Mouse (Mus musculus): ENCODE measurements around the gene Slc18a2. TPM values are rescaled to one million over a fixed set of nuclear protein-coding genes. Genes with fewer than 3 reads are reported as not detected.

The Slc18a2 gene
- 1.5 and 1.9 TPM in 2 replicates for polyA plus RNA-seq (2015; fragmentation: Nextera tagmentation; extraction: Ambion mirVana)

DNA sequence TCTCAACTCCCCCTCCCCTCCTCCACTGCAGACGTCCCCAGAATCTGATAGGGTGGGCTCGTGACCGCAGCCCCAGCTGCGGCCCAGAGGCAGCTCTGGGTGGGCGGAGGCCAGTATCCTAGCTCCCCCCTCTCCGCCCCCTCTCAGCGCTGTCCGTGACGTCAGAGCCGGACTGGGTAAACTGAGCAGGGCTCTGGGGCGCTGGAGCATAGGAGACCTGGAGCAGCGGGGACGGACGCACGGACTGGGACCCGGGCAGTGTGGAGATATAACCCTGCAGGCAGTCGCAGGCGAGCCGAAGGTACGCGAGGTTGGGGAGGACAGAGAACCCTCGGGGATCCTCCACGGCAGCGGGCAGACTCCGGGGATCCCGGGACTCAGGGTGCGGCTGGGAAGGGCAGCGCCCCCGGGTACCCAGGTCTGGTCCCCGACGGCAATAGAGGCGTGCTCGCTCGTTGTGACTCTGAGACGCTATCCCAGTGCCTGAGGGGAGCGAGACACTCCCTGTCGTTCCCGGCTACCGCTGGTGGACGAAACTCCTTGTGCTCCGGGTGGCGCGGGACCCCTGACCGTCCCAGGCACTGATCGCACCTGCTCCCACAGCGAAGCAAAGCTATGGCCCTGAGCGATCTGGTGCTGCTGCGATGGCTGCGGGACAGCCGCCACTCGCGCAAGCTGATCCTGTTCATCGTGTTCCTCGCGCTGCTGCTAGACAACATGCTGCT, at the start of gene Slc18a2:
TSS of gene Slc18a2 (plus strand) at position 179 of the 725 bp plus-strand sequence.
- H3K27ac ChIP-seq (ENCODE audit: low read depth), result no peak within 1 kb of the TSS
- peak within 1 kb of the TSS; percentile 71 for H3K4me2 ChIP-seq (ENCODE audit: low read depth, low read length)
- no peak within 1 kb of the TSS; the same call in 1 of the 2 replicates for H3K9ac ChIP-seq (replicated peaks)
- no peaks in the 10 kb centered on the region for H3K36me3 ChIP-seq (replicated peaks; ENCODE audit: insufficient read depth, low read length)
- peaks cover 18% of the 10 kb centered on the region for H3K27me3 ChIP-seq (ENCODE audit: insufficient read depth, low read length)
- DNase-seq, result no peak
- H3K4me1 ChIP-seq (ENCODE audit: insufficient read depth), result peaks cover 8% of the 10 kb centered on the region
- TF ChIP-seq CTCF (IDR thresholded peaks at IDR 0.05; ENCODE audit: low read depth) (no peak), EP300 (IDR thresholded peaks at IDR 0.05; ENCODE audit: low read depth) (no peak)
- 2% methylated on average over 52 of the region's 55 CpGs for WGBS (ENCODE audit: insufficient replicate concordance)
- H3K9me3 ChIP-seq (ENCODE audit: low read length), result peaks cover 6% of the 10 kb centered on the region; the same call in 1 of the 2 replicates
- ATAC-seq, result no peak
- H3K4me3 ChIP-seq (ENCODE audit: low read depth, low read length), result peak within 1 kb of the TSS; percentile 40

DNA sequence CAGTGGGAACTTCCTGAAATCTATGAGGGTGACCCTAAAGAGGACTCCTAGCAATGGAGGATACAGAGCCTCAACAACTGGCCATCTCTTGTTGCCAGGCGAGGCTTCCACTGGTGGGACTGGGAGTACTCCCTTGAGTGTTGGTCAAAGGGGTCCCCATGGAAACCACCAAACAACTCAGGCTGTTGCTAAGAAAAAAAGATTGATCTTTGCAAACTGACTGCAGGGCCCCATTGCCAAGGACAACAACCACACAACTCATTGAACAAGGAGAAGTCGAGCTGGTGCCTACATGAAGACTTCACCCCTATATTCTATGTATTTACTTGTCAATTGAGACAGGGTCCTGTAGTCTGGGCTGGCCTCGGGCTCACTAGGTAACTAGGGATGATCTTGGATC, 43.8 kb upstream of the Slc18a2 start:
- WGBS (ENCODE audit: insufficient replicate concordance), result 62% methylated on average over 3 of the region's 3 CpGs
- Histone ChIP-seq H3K9me3 (ENCODE audit: low read length) (0 out of 2 replicates have a peak, but pooled peaks cover 2% of the 10 kb centered on the region), H3K4me2 (ENCODE audit: low read depth, low read length) (no peak overlapping the region), H3K27ac (ENCODE audit: low read depth) (no peak overlapping the region), H3K4me1 (ENCODE audit: insufficient read depth) (no peaks in the 10 kb centered on the region), H3K36me3 (replicated peaks; ENCODE audit: insufficient read depth, low read length) (no peaks in the 10 kb centered on the region), H3K27me3 (ENCODE audit: insufficient read depth, low read length) (no peaks in the 10 kb centered on the region), H3K4me3 (ENCODE audit: low read depth, low read length) (no peak overlapping the region), H3K9ac (replicated peaks) (no peak overlapping the region)
- TF ChIP-seq CTCF (IDR thresholded peaks at IDR 0.05; ENCODE audit: low read depth) (no peak), EP300 (IDR thresholded peaks at IDR 0.05; ENCODE audit: low read depth) (no peak)
- no peak for DNase-seq
- ATAC-seq, result no peak

- TF ChIP-seq EP300 (IDR thresholded peaks at IDR 0.05; ENCODE audit: low read depth) (no peak), CTCF (IDR thresholded peaks at IDR 0.05; ENCODE audit: low read depth) (no peak)
- ATAC-seq (no peak), DNase-seq (no peak)
- H3K4me3 ChIP-seq (ENCODE audit: low read depth, low read length), result no peak within 1 kb of the TSS
- no peaks in the 10 kb centered on the region for H3K4me1 ChIP-seq (ENCODE audit: insufficient read depth)
- no peaks in the 10 kb centered on the region for H3K36me3 ChIP-seq (replicated peaks; ENCODE audit: insufficient read depth, low read length)
- no peak within 1 kb of the TSS for H3K9ac ChIP-seq (replicated peaks)
- no peaks in the 10 kb centered on the region for H3K27me3 ChIP-seq (ENCODE audit: insufficient read depth, low read length)
- H3K27ac ChIP-seq (ENCODE audit: low read depth), result no peak within 1 kb of the TSS
- 72% methylated on average over 8 of the region's 8 CpGs for WGBS (ENCODE audit: insufficient replicate concordance)
- H3K4me2 ChIP-seq (ENCODE audit: low read depth, low read length), result no peak within 1 kb of the TSS
- H3K9me3 ChIP-seq (ENCODE audit: low read length), result 0 out of 2 replicates have a peak, but pooled peaks cover 2% of the 10 kb centered on the region
These were observed 41.7 kb upstream of the Slc18a2 start, which contains the start of gene Kcnk18 for GRCm38 (mm10) chr19:59218991-59219390. Gene Kcnk18 (plus strand): TSS chr19:59219214.

- H3K4me3 ChIP-seq (ENCODE audit: low read depth, low read length), result no peak overlapping the region
- ATAC-seq, result no peak
- no peak for DNase-seq
These were observed 39.6 kb upstream of the Slc18a2 start for GRCm38 (mm10) chr19:59221131-59221530.

GRCm38 (mm10) chr19:59228376-59228775, 32.3 kb upstream of the Slc18a2 start:
- TF ChIP-seq EP300 (IDR thresholded peaks at IDR 0.05; ENCODE audit: low read depth), result no peak
- TF ChIP-seq CTCF (IDR thresholded peaks at IDR 0.05; ENCODE audit: low read depth), result no peak
- no peak for ATAC-seq

More at GRCm38 (mm10) chr19:59221131-59221530, 39.6 kb upstream of the Slc18a2 start:
- H3K4me2 ChIP-seq (ENCODE audit: low read depth, low read length), result no peak overlapping the region
- H3K4me1 ChIP-seq (ENCODE audit: insufficient read depth), result no peaks in the 10 kb centered on the region
- H3K36me3 ChIP-seq (replicated peaks; ENCODE audit: insufficient read depth, low read length), result no peaks in the 10 kb centered on the region
- no peak overlapping the region for H3K9ac ChIP-seq (replicated peaks)
- no peak for TF ChIP-seq CTCF (IDR thresholded peaks at IDR 0.05; ENCODE audit: low read depth)
- TF ChIP-seq EP300 (IDR thresholded peaks at IDR 0.05; ENCODE audit: low read depth), result no peak
- H3K27ac ChIP-seq (ENCODE audit: low read depth), result no peak overlapping the region
- WGBS (ENCODE audit: insufficient replicate concordance), result 69% methylated on average over 3 of the region's 3 CpGs
- H3K27me3 ChIP-seq (ENCODE audit: insufficient read depth, low read length), result no peaks in the 10 kb centered on the region
- 0 out of 2 replicates have a peak, but pooled peaks cover 2% of the 10 kb centered on the region for H3K9me3 ChIP-seq (ENCODE audit: low read length)

GRCm38 (mm10) chr19:59232786-59233185, 27.9 kb upstream of the Slc18a2 start:
- no peaks in the 10 kb centered on the region for H3K9me3 ChIP-seq (ENCODE audit: low read length)
- no peak overlapping the region for H3K27ac ChIP-seq (ENCODE audit: low read depth)
- H3K9ac ChIP-seq (replicated peaks), result no peak overlapping the region
- no peak for TF ChIP-seq CTCF (IDR thresholded peaks at IDR 0.05; ENCODE audit: low read depth)
- TF ChIP-seq EP300 (IDR thresholded peaks at IDR 0.05; ENCODE audit: low read depth), result no peak
- DNase-seq (peak; percentile 8), ATAC-seq (no peak)
- H3K4me3 ChIP-seq (ENCODE audit: low read depth, low read length), result no peak overlapping the region
- H3K27me3 ChIP-seq (ENCODE audit: insufficient read depth, low read length), result no peaks in the 10 kb centered on the region
- H3K4me2 ChIP-seq (ENCODE audit: low read depth, low read length), result no peak overlapping the region
- no peaks in the 10 kb centered on the region for H3K36me3 ChIP-seq (replicated peaks; ENCODE audit: insufficient read depth, low read length)
- 51% methylated on average over 5 of the region's 5 CpGs for WGBS (ENCODE audit: insufficient replicate concordance)
- H3K4me1 ChIP-seq (ENCODE audit: insufficient read depth), result no peaks in the 10 kb centered on the region

More at GRCm38 (mm10) chr19:59228376-59228775, 32.3 kb upstream of the Slc18a2 start:
- H3K9ac ChIP-seq (replicated peaks), result no peak overlapping the region
- DNase-seq, result peak; percentile 9
- 57% methylated on average over 3 of the region's 3 CpGs for WGBS (ENCODE audit: insufficient replicate concordance)
- no peaks in the 10 kb centered on the region for H3K36me3 ChIP-seq (replicated peaks; ENCODE audit: insufficient read depth, low read length)
- H3K4me1 ChIP-seq (ENCODE audit: insufficient read depth), result no peaks in the 10 kb centered on the region
- no peak overlapping the region for H3K4me3 ChIP-seq (ENCODE audit: low read depth, low read length)
- no peak overlapping the region for H3K4me2 ChIP-seq (ENCODE audit: low read depth, low read length)
- H3K27me3 ChIP-seq (ENCODE audit: insufficient read depth, low read length), result no peaks in the 10 kb centered on the region
- no peaks in the 10 kb centered on the region for H3K9me3 ChIP-seq (ENCODE audit: low read length)
- H3K27ac ChIP-seq (ENCODE audit: low read depth), result no peak overlapping the region

All from liver, postnatal 0 days (tissue).